Mouse (Mus musculus): Measurements from ENCODE around the gene Dab2ip. TPM values are rescaled to one million over a fixed set of nuclear protein-coding genes. Genes with fewer than 3 reads are reported as not detected.

The Dab2ip gene
- polyA plus RNA-seq, 1 experiment from 2014 or later, result 49.0 TPM

GRCm38 (mm10) chr2:35529086-35529485 is 29.0 kb upstream of the Dab2ip start:
- Histone ChIP-seq H3K9me3 (replicated peaks; ENCODE audit: control insufficient read depth, low read length) (no peaks in the 10 kb centered on the region), H3K4me3 (ENCODE audit: low read depth, low read length) (no peak overlapping the region), H3K4me2 (no peak overlapping the region), H3K9ac (ENCODE audit: low read depth, low read length) (no peak overlapping the region), H3K27me3 (ENCODE audit: control insufficient read depth, insufficient read depth, low read length) (no peaks in the 10 kb centered on the region), H3K4me1 (ENCODE audit: control insufficient read depth, insufficient read depth, low read length) (no peaks in the 10 kb centered on the region), H3K27ac (ENCODE audit: low read depth, low read length) (no peak overlapping the region), H3K36me3 (ENCODE audit: control insufficient read depth, insufficient read depth, low read length) (no peaks in the 10 kb centered on the region)
- no peak for ATAC-seq (replicated peaks; ENCODE audit: insufficient number of reproducible peaks, low FRiP score, low TSS enrichment)
- 74% methylated on average over 2 of the region's 2 CpGs for WGBS (ENCODE audit: insufficient replicate concordance)

GRCm38 (mm10) chr2:35529856-35530255 is 28.2 kb upstream of the Dab2ip start:
- Histone ChIP-seq H3K9me3 (replicated peaks; ENCODE audit: control insufficient read depth, low read length) (no peaks in the 10 kb centered on the region), H3K4me2 (no peak overlapping the region), H3K36me3 (ENCODE audit: control insufficient read depth, insufficient read depth, low read length) (no peaks in the 10 kb centered on the region), H3K4me1 (ENCODE audit: control insufficient read depth, insufficient read depth, low read length) (no peaks in the 10 kb centered on the region), H3K9ac (ENCODE audit: low read depth, low read length) (no peak overlapping the region), H3K27ac (ENCODE audit: low read depth, low read length) (no peak overlapping the region), H3K27me3 (ENCODE audit: control insufficient read depth, insufficient read depth, low read length) (no peaks in the 10 kb centered on the region), H3K4me3 (ENCODE audit: low read depth, low read length) (no peak overlapping the region)
- 67% methylated on average over 4 of the region's 4 CpGs for WGBS (ENCODE audit: insufficient replicate concordance)
- no peak for ATAC-seq (replicated peaks; ENCODE audit: insufficient number of reproducible peaks, low FRiP score, low TSS enrichment)

GRCm38 (mm10) chr2:35530732-35531131 is 27.3 kb upstream of the Dab2ip start:
- 87% methylated on average over 10 of the region's 10 CpGs for WGBS (ENCODE audit: insufficient replicate concordance)
- no peaks in the 10 kb centered on the region for H3K27me3 ChIP-seq (ENCODE audit: control insufficient read depth, insufficient read depth, low read length)
- H3K9me3 ChIP-seq (replicated peaks; ENCODE audit: control insufficient read depth, low read length), result no peaks in the 10 kb centered on the region
- no peak overlapping the region for H3K4me2 ChIP-seq
- no peak for ATAC-seq (replicated peaks; ENCODE audit: insufficient number of reproducible peaks, low FRiP score, low TSS enrichment)
- H3K36me3 ChIP-seq (ENCODE audit: control insufficient read depth, insufficient read depth, low read length), result no peaks in the 10 kb centered on the region
- H3K27ac ChIP-seq (ENCODE audit: low read depth, low read length), result no peak overlapping the region
- no peak overlapping the region for H3K9ac ChIP-seq (ENCODE audit: low read depth, low read length)
- no peak overlapping the region for H3K4me3 ChIP-seq (ENCODE audit: low read depth, low read length)
- no peaks in the 10 kb centered on the region for H3K4me1 ChIP-seq (ENCODE audit: control insufficient read depth, insufficient read depth, low read length)

- Histone ChIP-seq H3K4me2 (no peak overlapping the region), H3K9ac (ENCODE audit: low read depth, low read length) (no peak overlapping the region), H3K4me1 (ENCODE audit: control insufficient read depth, insufficient read depth, low read length) (no peaks in the 10 kb centered on the region), H3K27me3 (ENCODE audit: control insufficient read depth, insufficient read depth, low read length) (no peaks in the 10 kb centered on the region), H3K4me3 (ENCODE audit: low read depth, low read length) (no peak overlapping the region), H3K36me3 (ENCODE audit: control insufficient read depth, insufficient read depth, low read length) (no peaks in the 10 kb centered on the region), H3K27ac (ENCODE audit: low read depth, low read length) (no peak overlapping the region), H3K9me3 (replicated peaks; ENCODE audit: control insufficient read depth, low read length) (no peaks in the 10 kb centered on the region)
- no peak for ATAC-seq (replicated peaks; ENCODE audit: insufficient number of reproducible peaks, low FRiP score, low TSS enrichment)
- 64% methylated on average over 9 of the region's 9 CpGs for WGBS (ENCODE audit: insufficient replicate concordance)
These were observed 24.4 kb upstream of the Dab2ip start for GRCm38 (mm10) chr2:35533646-35534045.

- Histone ChIP-seq H3K36me3 (ENCODE audit: control insufficient read depth, insufficient read depth, low read length) (no peaks in the 10 kb centered on the region), H3K4me1 (ENCODE audit: control insufficient read depth, insufficient read depth, low read length) (peaks cover 16% of the 10 kb centered on the region), H3K27me3 (ENCODE audit: control insufficient read depth, insufficient read depth, low read length) (no peaks in the 10 kb centered on the region), H3K27ac (ENCODE audit: low read depth, low read length) (no peak overlapping the region), H3K9me3 (replicated peaks; ENCODE audit: control insufficient read depth, low read length) (no peaks in the 10 kb centered on the region), H3K9ac (ENCODE audit: low read depth, low read length) (no peak overlapping the region), H3K4me2 (no peak overlapping the region), H3K4me3 (ENCODE audit: low read depth, low read length) (no peak overlapping the region)
- 5% methylated on average over 13 of the region's 13 CpGs for WGBS (ENCODE audit: insufficient replicate concordance)
- ATAC-seq (replicated peaks; ENCODE audit: insufficient number of reproducible peaks, low FRiP score, low TSS enrichment), result no peak
These were observed 18.6 kb upstream of the Dab2ip start for GRCm38 (mm10) chr2:35539276-35539972.

GRCm38 (mm10) chr2:35540798-35541197 is 17.3 kb upstream of the Dab2ip start:
- ATAC-seq (replicated peaks; ENCODE audit: insufficient number of reproducible peaks, low FRiP score, low TSS enrichment), result peak; percentile 45; the same call in 1 of the 2 replicates
- Histone ChIP-seq H3K4me2 (no peak overlapping the region), H3K4me1 (ENCODE audit: control insufficient read depth, insufficient read depth, low read length) (peaks cover 27% of the 10 kb centered on the region), H3K9ac (ENCODE audit: low read depth, low read length) (0 out of 2 replicates have a peak overlapping the region, but pooled peaks have one; percentile 22), H3K9me3 (replicated peaks; ENCODE audit: control insufficient read depth, low read length) (no peaks in the 10 kb centered on the region), H3K27ac (ENCODE audit: low read depth, low read length) (peak overlapping the region; percentile 65), H3K27me3 (ENCODE audit: control insufficient read depth, insufficient read depth, low read length) (no peaks in the 10 kb centered on the region), H3K4me3 (ENCODE audit: low read depth, low read length) (no peak overlapping the region), H3K36me3 (ENCODE audit: control insufficient read depth, insufficient read depth, low read length) (no peaks in the 10 kb centered on the region)
- WGBS (ENCODE audit: insufficient replicate concordance), result 7% methylated on average over 4 of the region's 4 CpGs

GRCm38 (mm10) chr2:35544717-35545116 is 13.3 kb upstream of the Dab2ip start:
- ATAC-seq (replicated peaks; ENCODE audit: insufficient number of reproducible peaks, low FRiP score, low TSS enrichment), result no peak; the same call in 1 of the 2 replicates

GRCm38 (mm10) chr2:35545125-35545590 is 12.9 kb upstream of the Dab2ip start:
- WGBS (ENCODE audit: insufficient replicate concordance), result 27% methylated on average over 7 of the region's 7 CpGs
- ATAC-seq (replicated peaks; ENCODE audit: insufficient number of reproducible peaks, low FRiP score, low TSS enrichment), result peak; percentile 39; the same call in 1 of the 2 replicates
- peak overlapping the region; percentile 60 for H3K4me2 ChIP-seq
- H3K9me3 ChIP-seq (replicated peaks; ENCODE audit: control insufficient read depth, low read length), result no peaks in the 10 kb centered on the region
- H3K36me3 ChIP-seq (ENCODE audit: control insufficient read depth, insufficient read depth, low read length), result no peaks in the 10 kb centered on the region
- H3K4me1 ChIP-seq (ENCODE audit: control insufficient read depth, insufficient read depth, low read length), result peaks cover 40% of the 10 kb centered on the region
- 0 out of 2 replicates have a peak overlapping the region, but pooled peaks have one; percentile 15 for H3K27ac ChIP-seq (ENCODE audit: low read depth, low read length)
- H3K27me3 ChIP-seq (ENCODE audit: control insufficient read depth, insufficient read depth, low read length), result no peaks in the 10 kb centered on the region
- no peak overlapping the region for H3K4me3 ChIP-seq (ENCODE audit: low read depth, low read length)
- no peak overlapping the region for H3K9ac ChIP-seq (ENCODE audit: low read depth, low read length)

More at GRCm38 (mm10) chr2:35544717-35545116, 13.3 kb upstream of the Dab2ip start:
- Histone ChIP-seq H3K4me1 (ENCODE audit: control insufficient read depth, insufficient read depth, low read length) (peaks cover 40% of the 10 kb centered on the region), H3K27me3 (ENCODE audit: control insufficient read depth, insufficient read depth, low read length) (no peaks in the 10 kb centered on the region), H3K9ac (ENCODE audit: low read depth, low read length) (no peak overlapping the region), H3K27ac (ENCODE audit: low read depth, low read length) (0 out of 2 replicates have a peak overlapping the region, but pooled peaks have one; percentile 15), H3K36me3 (ENCODE audit: control insufficient read depth, insufficient read depth, low read length) (no peaks in the 10 kb centered on the region), H3K4me2 (peak overlapping the region; percentile 60), H3K4me3 (ENCODE audit: low read depth, low read length) (no peak overlapping the region), H3K9me3 (replicated peaks; ENCODE audit: control insufficient read depth, low read length) (no peaks in the 10 kb centered on the region)
- 11% methylated on average over 14 of the region's 14 CpGs for WGBS (ENCODE audit: insufficient replicate concordance)

- no peak for ATAC-seq (replicated peaks; ENCODE audit: insufficient number of reproducible peaks, low FRiP score, low TSS enrichment)
- no peak overlapping the region for H3K4me3 ChIP-seq (ENCODE audit: low read depth, low read length)
- no peaks in the 10 kb centered on the region for H3K36me3 ChIP-seq (ENCODE audit: control insufficient read depth, insufficient read depth, low read length)
- no peak overlapping the region for H3K9ac ChIP-seq (ENCODE audit: low read depth, low read length)
- H3K27me3 ChIP-seq (ENCODE audit: control insufficient read depth, insufficient read depth, low read length), result no peaks in the 10 kb centered on the region
- no peak overlapping the region for H3K27ac ChIP-seq (ENCODE audit: low read depth, low read length)
- H3K4me1 ChIP-seq (ENCODE audit: control insufficient read depth, insufficient read depth, low read length), result peaks cover 32% of the 10 kb centered on the region
- 71% methylated on average over 6 of the region's 6 CpGs for WGBS (ENCODE audit: insufficient replicate concordance)
- no peak overlapping the region for H3K4me2 ChIP-seq
- H3K9me3 ChIP-seq (replicated peaks; ENCODE audit: control insufficient read depth, low read length), result no peaks in the 10 kb centered on the region
These were observed 11.6 kb upstream of the Dab2ip start for GRCm38 (mm10) chr2:35546462-35546861.

All from heart, embryonic 11.5 days (tissue).